Mouse (Mus musculus) spleen, postnatal 36 days (tissue): Measurements from ENCODE around the gene Cdc123.
A peak's percentile ranks its signal among the peaks of the same experiment; 100 is the strongest.

ENCODE experiments used
- DNase-seq, 2 experiments: peaks; one replicate each; pipeline ENCODE4 v3.0.0; 2022; ENCODE audit warnings: low spot score in 2 of 2, mixed read lengths in 1 of 2

Gene Cdc123

GRCm38 (mm10) chr2:5804440-5805045 is 40.4 kb downstream of the Cdc123 start:
- peak; percentile 79 to 81 for DNase-seq

- DNase-seq, result no peak
Measured at GRCm38 (mm10) chr2:5801927-5802590, 42.9 kb downstream of the Cdc123 start.

GRCm38 (mm10) chr2:5801182-5801640 is 43.8 kb downstream of the Cdc123 start:
- peak; percentile 60 to 61 for DNase-seq

GRCm38 (mm10) chr2:5797816-5798672 is 46.9 kb downstream of the Cdc123 start:
- DNase-seq, result no peak

GRCm38 (mm10) chr2:5793771-5794170 is 51.2 kb downstream of the Cdc123 start:
- no peak for DNase-seq

GRCm38 (mm10) chr2:5792056-5792455 is 52.9 kb downstream of the Cdc123 start:
- no peak for DNase-seq

- DNase-seq, result no peak
Measured at GRCm38 (mm10) chr2:5789625-5790160, 55.3 kb downstream of the Cdc123 start.

GRCm38 (mm10) chr2:5787391-5787790 is 57.6 kb downstream of the Cdc123 start:
- DNase-seq, result no peak

GRCm38 (mm10) chr2:5772464-5772863 is 72.5 kb downstream of the Cdc123 start:
- peak in 1 of 2 experiments; percentile 17 for DNase-seq

- DNase-seq, result peak in 1 of 2 experiments; percentile 42
Measured at GRCm38 (mm10) chr2:5770708-5771241, 74.2 kb downstream of the Cdc123 start.

GRCm38 (mm10) chr2:5769630-5770029 is 75.3 kb downstream of the Cdc123 start:
- peak; percentile 8 to 28 for DNase-seq

- no peak for DNase-seq
Measured at GRCm38 (mm10) chr2:5768946-5769345, 76.0 kb downstream of the Cdc123 start.

- DNase-seq, result no peak
Measured at GRCm38 (mm10) chr2:5762031-5762430, 82.9 kb downstream of the Cdc123 start.

GRCm38 (mm10) chr2:5760479-5761008 is 84.4 kb downstream of the Cdc123 start:
- DNase-seq, result no peak

GRCm38 (mm10) chr2:5758569-5758968 is 86.4 kb downstream of the Cdc123 start:
- no peak for DNase-seq

GRCm38 (mm10) chr2:5750872-5751271 is 94.1 kb downstream of the Cdc123 start:
- no peak for DNase-seq

- no peak for DNase-seq
Measured at GRCm38 (mm10) chr2:5749210-5749609, 95.8 kb downstream of the Cdc123 start.

GRCm38 (mm10) chr2:5747545-5748043 is 97.4 kb downstream of the Cdc123 start:
- DNase-seq, result no peak

- DNase-seq, result no peak
Measured at GRCm38 (mm10) chr2:5746529-5746928, 98.4 kb downstream of the Cdc123 start.
